Comparison of ENCODE assay signal across 23 mouse cellular contexts in the genomic region with DNA sequence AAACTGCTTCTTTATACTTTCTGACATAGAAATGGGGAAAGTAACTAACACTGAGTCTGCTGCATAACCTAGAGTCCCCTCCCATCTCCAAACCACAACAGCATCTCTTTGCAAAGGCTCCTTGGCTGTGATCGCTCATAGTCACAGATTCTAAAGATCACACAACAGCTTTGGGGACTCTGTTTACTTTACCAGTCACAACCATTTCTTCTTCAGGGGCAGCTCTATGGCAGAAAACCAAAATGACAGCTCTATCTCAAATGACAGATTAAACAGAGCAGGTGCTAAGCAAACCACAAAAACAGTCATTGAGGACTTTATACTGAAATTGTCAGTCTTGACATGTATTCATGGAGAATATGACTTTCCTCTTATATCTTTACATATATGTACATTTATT.
A peak's percentile ranks its signal among the peaks of the same experiment; 100 is the strongest.
DNase-seq lines count a peak whose midpoint lies in the region; ATAC-seq and TF ChIP-seq lines count a peak whose summit lies in the region.
"Had no signal": no experiment of that assay in that cellular context is flagged by ENCODE, and none has a peak within 500 bp of the region (broad histone marks: within the 10 kb centered on the region; RNA-seq: fewer than 3 reads in every experiment).

No protein-coding gene starts in this region.

- H3K9ac ChIP-seq in MEL (ENCODE audit: control insufficient read depth, low read depth, low read length, poor library complexity, severe bottlenecking) = no peak overlapping the region; the same call in 1 of the 2 replicates
- H3K9ac ChIP-seq: embryonic facial prominence, embryonic 15.5 days; forebrain, embryonic 15.5 days; hindbrain, embryonic 14.5 days had no signal

- no peaks in the 10 kb centered on the region for H3K27me3 ChIP-seq in MEL (ENCODE audit: control insufficient read depth in 1 of 2, insufficient read depth in 2 of 2, low read length in 2 of 2)
- H3K27me3 ChIP-seq: embryonic facial prominence, embryonic 15.5 days; forebrain, embryonic 15.5 days; Patski had no signal

- TF ChIP-seq RAD21 in MEL (IDR thresholded peaks at IDR 0.05; ENCODE audit: low read depth, low read length) = no peak

- H3K4me1 ChIP-seq in MEL (ENCODE audit: control insufficient read depth in 1 of 2, insufficient read depth in 2 of 2, low read length in 2 of 2) = peaks cover 6 to 11% of the 10 kb centered on the region in 2 experiments; a peak in 2 of 4 replicates
- H3K4me1 ChIP-seq: embryonic facial prominence, embryonic 15.5 days; forebrain, embryonic 15.5 days; heart, embryonic 10.5 days had no signal

- ATAC-seq in megakaryocyte-erythroid progenitor cell, adult 5-6 weeks (replicated peaks; ENCODE audit: low FRiP score, low TSS enrichment, poor library complexity, severe bottlenecking) = peak; percentile 66
- ATAC-seq: activated CD4-positive, CD25-positive, alpha-beta regulatory T cell, adult 4 months; CD4-positive, CD25-positive, alpha-beta regulatory T cell, adult 4 months; forebrain, embryonic 15.5 days; Patski had no signal

- TF ChIP-seq CTCF in MEL (IDR thresholded peaks at IDR 0.05 in 2 of 3, conservative IDR thresholded peaks at IDR 0.05 in 1 of 3; ENCODE audit: control insufficient read depth in 1 of 3, insufficient read depth in 1 of 3, low read depth in 2 of 3, low read length in 3 of 3, poor library complexity in 1 of 3, severe bottlenecking in 1 of 3) = no peak

- H3K9me3 ChIP-seq in MEL (replicated peaks; ENCODE audit: insufficient read depth, low read length) = no peaks in the 10 kb centered on the region
- H3K9me3 ChIP-seq: embryonic facial prominence, embryonic 15.5 days; forebrain, embryonic 10.5 days; forebrain, embryonic 15.5 days; G1E; heart, embryonic 10.5 days had no signal

- H3K27ac ChIP-seq in MEL (ENCODE audit: control insufficient read depth, low read depth, low read length) = peak overlapping the region; percentile 29; the same call in 1 of the 2 replicates
- H3K27ac ChIP-seq: embryonic facial prominence, embryonic 15.5 days; forebrain, embryonic 10.5 days; forebrain, embryonic 15.5 days; heart, embryonic 10.5 days; hindbrain, embryonic 14.5 days had no signal

- TF ChIP-seq EP300 in MEL (IDR thresholded peaks at IDR 0.05; ENCODE audit: low read depth in 1 of 2, low read length in 2 of 2) = peak; percentile 68 to 78

- DNase-seq in 416B (ENCODE audit: low read depth) = peak; percentile 20
- peak; percentile 68 for DNase-seq in MEL (ENCODE audit: low read depth, low spot score)
- peak; percentile 23 for DNase-seq in thymus, postnatal 25 days
- DNase-seq in lung, postnatal 10 days = no peak
- no peak for DNase-seq in adrenal gland, postnatal 4 days (ENCODE audit: low spot score in 2 of 2)
- DNase-seq: adrenal gland, postnatal 14 days; cerebellum, adult 18-20 months; cerebellum, adult 9-11 months; embryo, embryonic 11 days; gastrocnemius, postnatal 10 days; heart, adult 18-20 months; heart, postnatal 10 days had no signal

- H3K36me3 ChIP-seq in MEL (ENCODE audit: control insufficient read depth in 1 of 2, insufficient read depth in 2 of 2, low read length in 2 of 2) = peaks cover 0 to 12% of the 10 kb centered on the region in 2 experiments; a peak in 2 of 4 replicates
- H3K36me3 ChIP-seq: embryonic facial prominence, embryonic 15.5 days; forebrain, embryonic 10.5 days; forebrain, embryonic 15.5 days; G1E; heart, embryonic 10.5 days had no signal

- no peaks in the 10 kb centered on the region for H3K79me2 ChIP-seq in MEL (ENCODE audit: control insufficient read depth, insufficient read depth, low read length, poor library complexity)

- TF ChIP-seq POLR2A in MEL (IDR thresholded peaks at IDR 0.05; ENCODE audit: control insufficient read depth in 1 of 2, insufficient read depth in 1 of 2, low read depth in 1 of 2, low read length in 2 of 2, poor library complexity in 1 of 2) = no peak

- 0 out of 4 replicates have a peak overlapping the region, but pooled peaks of 1 of the 2 experiments have one; percentile 13 for H3K4me3 ChIP-seq in MEL (ENCODE audit: control insufficient read depth in 1 of 2, insufficient read depth in 1 of 2, low read depth in 2 of 2, low read length in 2 of 2)
- H3K4me3 ChIP-seq: embryonic facial prominence, embryonic 15.5 days; erythroblast, embryonic 14.5 days; forebrain, embryonic 10.5 days; forebrain, embryonic 15.5 days; heart, embryonic 10.5 days had no signal

TF ChIP-seq in MEL, 35 proteins besides CTCF, POLR2A, EP300 and RAD21:
- TF ChIP-seq SIN3A (IDR thresholded peaks at IDR 0.05; ENCODE audit: low read length) = peak; percentile 52; the same call in 1 of the 2 replicates
- TF ChIP-seq MAZ (IDR thresholded peaks at IDR 0.05; ENCODE audit: low read depth, low read length) = no peak
- peak; percentile 80 for TF ChIP-seq TCF12 (IDR thresholded peaks at IDR 0.05; ENCODE audit: low read depth, low read length)
- no peak for TF ChIP-seq GABPA (IDR thresholded peaks at IDR 0.05; ENCODE audit: low read depth, low read length)
- TF ChIP-seq E2F4 (IDR thresholded peaks at IDR 0.05; ENCODE audit: borderline replicate concordance, low read depth, low read length) = no peak
- TF ChIP-seq ZKSCAN1 (IDR thresholded peaks at IDR 0.05; ENCODE audit: low read depth, low read length) = no peak
- TF ChIP-seq ZC3H11A (IDR thresholded peaks at IDR 0.05; ENCODE audit: low read depth, low read length) = no peak
- TF ChIP-seq NRF1 (IDR thresholded peaks at IDR 0.05; ENCODE audit: insufficient read depth, low read depth, low read length, poor library complexity, severe bottlenecking) = no peak
- peak; percentile 43 for TF ChIP-seq GATA1 (IDR thresholded peaks at IDR 0.05; ENCODE audit: low read depth, low read length)
- peak; percentile 66 for TF ChIP-seq ETS1 (IDR thresholded peaks at IDR 0.05; ENCODE audit: low read depth, low read length)
- no peak for TF ChIP-seq POLR2AphosphoS2 (IDR thresholded peaks at IDR 0.05; ENCODE audit: low read length)
- peak; percentile 38; the same call in 1 of the 2 replicates for TF ChIP-seq MYB (IDR thresholded peaks at IDR 0.05; ENCODE audit: low read depth, low read length)
- peak; percentile 13; the same call in 1 of the 2 replicates for TF ChIP-seq TAL1 (IDR thresholded peaks at IDR 0.05; ENCODE audit: low read length)
- TF ChIP-seq USF1 (IDR thresholded peaks at IDR 0.05; ENCODE audit: low read depth, low read length) = no peak
- TF ChIP-seq HCFC1 (IDR thresholded peaks at IDR 0.05; ENCODE audit: low read depth, low read length) = no peak
- no peak for TF ChIP-seq CHD1 (IDR thresholded peaks at IDR 0.05; ENCODE audit: low read depth, low read length)
- no peak for TF ChIP-seq USF2 (IDR thresholded peaks at IDR 0.05; ENCODE audit: borderline replicate concordance in 1 of 2, insufficient read depth in 1 of 2, low read depth in 1 of 2, low read length in 2 of 2)
- no peak for TF ChIP-seq POLR2AphosphoS5 (IDR thresholded peaks at IDR 0.05; ENCODE audit: borderline replicate concordance, low read depth, low read length)

Comparison
In these comparisons a context has a peak if more than half of its experiments do, and no peak if none do; other contexts are left out.
1. DNase-seq: peak in 416B (single experiment), MEL (single experiment) and thymus, postnatal 25 days (single experiment); none in lung, postnatal 10 days (single experiment) and adrenal gland, postnatal 4 days (0 of 2).